Mouse (Mus musculus) splenic B cell, adult 2 months (primary cell): ENCODE data around the gene Dram2.
"Not testable (repeated sequence)": the region's sequence is repeated elsewhere in the genome, so short reads cannot be mapped to it uniquely, and the experiment has no call there.

ENCODE experiments used
- DNase-seq: peaks from one replicate; pipeline ENCODE4 v3.0.0-alpha.2; 2011; ENCODE audit warnings: low read depth, low spot score
- H3K27me3 ChIP-seq: 2 replicates; pipeline ENCODE4 v1.6.1; 2012; ENCODE audit warnings: mild to moderate bottlenecking, low read length, moderate library complexity, mixed read lengths; ENCODE audit not compliant: control insufficient read depth, poor library complexity, insufficient read depth, severe bottlenecking
- H3K36me3 ChIP-seq: 2 replicates; pipeline ENCODE4 v1.6.1; 2012; ENCODE audit warnings: mild to moderate bottlenecking, low read length, moderate library complexity, mixed read lengths; ENCODE audit not compliant: control insufficient read depth, poor library complexity, insufficient read depth, severe bottlenecking

Gene Dram2

DNA sequence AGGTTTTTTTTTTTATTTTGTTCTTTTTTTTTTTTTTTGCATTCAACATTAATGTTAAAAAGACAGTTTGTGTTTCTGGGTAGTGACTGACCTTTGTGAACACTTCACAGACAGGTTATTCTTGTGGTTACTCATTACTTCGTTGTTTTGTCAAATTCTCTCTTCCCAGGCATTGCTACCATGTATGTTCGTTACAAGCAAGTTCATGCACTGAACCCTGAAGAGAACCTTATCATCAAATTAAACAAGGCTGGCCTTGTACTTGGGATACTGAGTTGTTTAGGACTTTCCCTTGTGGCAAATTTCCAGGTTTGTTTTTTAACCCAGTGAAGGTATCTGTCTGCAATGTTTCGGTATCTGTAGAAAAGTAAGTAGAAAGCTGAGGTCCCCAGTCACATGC is 18.3 kb downstream of the Dram2 start:
- H3K27me3 ChIP-seq = no peaks in the 10 kb centered on the region
- H3K36me3 ChIP-seq = peaks cover 9% of the 10 kb centered on the region; the same call in 1 of the 2 replicates
- no peak for DNase-seq

DNA sequence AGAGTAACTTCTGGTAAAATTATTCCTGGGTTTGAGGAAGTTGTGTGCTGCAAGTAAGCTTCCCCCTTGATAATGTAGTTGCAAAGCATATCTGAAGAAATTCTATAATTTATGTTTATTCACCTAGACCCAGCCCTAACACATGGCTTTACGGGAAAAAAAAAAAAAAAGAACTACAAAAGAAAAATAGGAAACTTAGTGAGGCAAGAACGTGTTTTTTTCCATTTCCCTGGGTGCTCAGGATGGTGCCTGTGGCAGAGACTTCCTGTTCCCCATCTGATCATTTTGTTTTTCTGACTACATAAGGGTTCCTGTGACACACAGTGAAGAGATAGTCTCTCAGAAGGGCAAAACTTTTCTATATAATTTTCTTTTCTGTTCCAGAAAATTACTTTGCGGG is 25.6 kb downstream of the Dram2 start:
- H3K36me3 ChIP-seq = peaks cover 10% of the 10 kb centered on the region; the same call in 1 of the 2 replicates
- H3K27me3 ChIP-seq = no peaks in the 10 kb centered on the region
- no peak for DNase-seq

DNA sequence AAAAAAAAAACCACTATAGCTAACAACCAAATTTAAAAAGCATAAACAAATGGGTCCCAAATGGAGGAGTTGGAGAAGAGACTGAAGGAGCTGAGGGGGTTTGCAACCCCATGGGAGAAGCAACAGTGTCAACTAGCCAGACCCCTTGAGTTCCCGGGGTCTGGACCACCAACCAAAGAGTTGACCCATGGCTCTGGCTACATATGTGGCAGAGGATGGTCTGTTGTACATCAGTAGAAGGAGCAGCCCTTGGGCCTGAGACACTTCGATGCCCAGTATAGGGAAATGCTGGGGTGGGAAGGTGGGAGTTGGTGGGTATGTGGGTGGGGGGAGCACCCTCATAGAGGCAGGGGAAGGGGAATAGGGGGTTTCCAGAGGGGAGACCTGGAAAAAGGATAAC is 31.7 kb downstream of the Dram2 start:
- H3K27me3 ChIP-seq = no peaks in the 10 kb centered on the region
- H3K36me3 ChIP-seq = no peaks in the 10 kb centered on the region
- no peak for DNase-seq

DNA sequence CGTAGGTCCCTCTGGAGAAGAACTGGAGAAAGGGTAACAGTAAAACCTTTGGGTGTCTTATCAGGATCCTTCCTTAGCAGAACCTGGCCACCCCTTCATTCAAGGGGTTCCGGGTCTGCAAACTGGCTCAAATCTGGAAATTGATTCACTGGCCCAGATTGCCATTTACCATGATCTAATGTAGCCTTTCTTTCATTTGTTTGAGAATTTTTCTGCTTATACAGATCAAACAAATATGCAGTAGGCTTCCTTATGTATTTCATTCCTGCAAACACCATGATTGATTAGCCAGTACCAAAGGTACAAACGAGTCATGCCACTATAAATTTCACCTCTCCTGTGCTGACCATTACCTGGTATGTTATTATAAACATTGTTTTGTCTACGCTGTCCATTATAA is 46.0 kb downstream of the Dram2 start:
- not testable (repeated sequence) for DNase-seq, H3K27me3 ChIP-seq, H3K36me3 ChIP-seq

DNA sequence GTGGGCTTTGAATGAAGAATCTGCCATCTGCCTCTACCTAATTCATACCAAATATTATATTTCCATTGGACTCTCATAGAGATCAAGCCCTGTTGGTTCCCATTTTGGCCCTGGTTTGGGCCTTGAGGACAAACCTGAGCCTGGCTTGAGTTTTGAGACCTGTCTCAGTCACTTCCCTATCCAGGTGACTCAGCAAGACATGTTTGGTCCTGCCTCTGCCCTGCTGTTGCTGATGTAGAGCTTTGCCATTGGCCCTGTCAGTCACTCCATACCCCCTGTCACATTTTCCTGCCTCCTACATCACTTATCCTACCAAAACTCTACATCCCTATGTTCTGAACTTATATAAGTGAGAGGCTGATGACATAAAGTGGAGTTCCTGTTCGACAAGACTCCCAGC is 70.5 kb downstream of the Dram2 start:
- no peaks in the 10 kb centered on the region for H3K36me3 ChIP-seq
- DNase-seq = no peak
- no peaks in the 10 kb centered on the region for H3K27me3 ChIP-seq
